Mouse (Mus musculus) ES-Bruce4 (cell line): ENCODE results near the gene Gse1. TPM values are rescaled to one million over a fixed set of nuclear protein-coding genes. Genes with fewer than 3 reads are reported as not detected.

Experiments
- H3K27ac ChIP-seq: 2 replicates; pipeline ENCODE4 v1.5.1; 2012; ENCODE audit warnings: low read length, inconsistent platforms; ENCODE audit not compliant: insufficient read depth
- H3K27me3 ChIP-seq: 2 replicates; pipeline ENCODE4 v1.6.1; 2012; ENCODE audit warnings: mild to moderate bottlenecking, low read length, inconsistent platforms; ENCODE audit not compliant: control insufficient read depth, poor library complexity, insufficient read depth, severe bottlenecking
- H3K36me3 ChIP-seq: 2 replicates; pipeline ENCODE4 v1.6.1; 2012; ENCODE audit warnings: inconsistent platforms, mild to moderate bottlenecking, low read length, moderate library complexity; ENCODE audit not compliant: control insufficient read depth, poor library complexity, insufficient read depth, severe bottlenecking
- H3K4me1 ChIP-seq: one replicate; pipeline ENCODE4 v1.8.1; 2011; ENCODE audit warnings: low read length; ENCODE audit not compliant: control insufficient read depth, insufficient read depth
- H3K4me3 ChIP-seq: 2 replicates; pipeline ENCODE4 v1.5.1; 2011; ENCODE audit warnings: low read depth, mild to moderate bottlenecking, low read length
- H3K9ac ChIP-seq: 2 replicates; pipeline ENCODE4 v1.6.1; 2012; ENCODE audit warnings: low read depth, mild to moderate bottlenecking, inconsistent platforms; ENCODE audit not compliant: poor library complexity, severe bottlenecking
- H3K9me3 ChIP-seq: replicated peaks from 2 replicates; pipeline ENCODE4 v1.6.1; 2012; ENCODE audit warnings: mild to moderate bottlenecking, low read length, inconsistent platforms; ENCODE audit not compliant: control insufficient read depth, poor library complexity, insufficient read depth, severe bottlenecking
- CTCF ChIP-seq: IDR thresholded peaks from one replicate; pipeline ENCODE4 v1.8.1; 2011; ENCODE audit warnings: low read depth, low read length
- EP300 ChIP-seq: IDR thresholded peaks from 2 replicates; pipeline ENCODE4 v1.6.1; 2011; ENCODE audit warnings: low read depth, low read length; ENCODE audit not compliant: insufficient read depth
- POLR2A ChIP-seq: IDR thresholded peaks from one replicate; pipeline ENCODE4 v1.8.1; 2011; ENCODE audit warnings: low read length; ENCODE audit not compliant: insufficient read depth
- polyA plus RNA-seq: library from polyadenylated mRNA; stranded (reverse); fragments of >200 nt; gene quantifications from 2 replicates; pipeline ENCODE4 v1.2.4, GENCODE M21; 2011; ENCODE audit warnings: low read depth; ENCODE audit not compliant: missing spikeins, insufficient read depth, insufficient read length

Gse1 gene
- polyA plus RNA-seq, 1 experiment, result 31.8 TPM

- Histone ChIP-seq H3K9ac (no peak overlapping the region), H3K27me3 (no peaks in the 10 kb centered on the region), H3K36me3 (no peaks in the 10 kb centered on the region), H3K9me3 (no peaks in the 10 kb centered on the region), H3K27ac (no peak overlapping the region), H3K4me1 (no peaks in the 10 kb centered on the region), H3K4me3 (no peak overlapping the region)
- TF ChIP-seq CTCF (no peak), EP300 (no peak), POLR2A (no peak)
Measured at GRCm38 (mm10) chr8:120382436-120383203, 154.4 kb downstream of the Gse1 start.

- Histone ChIP-seq H3K4me1 (no peaks in the 10 kb centered on the region), H3K36me3 (no peaks in the 10 kb centered on the region), H3K27me3 (no peaks in the 10 kb centered on the region), H3K9ac (no peak overlapping the region), H3K4me3 (no peak overlapping the region), H3K9me3 (no peaks in the 10 kb centered on the region), H3K27ac (no peak overlapping the region)
- TF ChIP-seq EP300 (no peak), CTCF (no peak), POLR2A (no peak)
Measured at GRCm38 (mm10) chr8:120383204-120383560, 154.9 kb downstream of the Gse1 start.

GRCm38 (mm10) chr8:120383713-120384112 is 155.5 kb downstream of the Gse1 start:
- Histone ChIP-seq H3K27me3 (no peaks in the 10 kb centered on the region), H3K9me3 (no peaks in the 10 kb centered on the region), H3K4me3 (no peak overlapping the region), H3K36me3 (no peaks in the 10 kb centered on the region), H3K4me1 (no peaks in the 10 kb centered on the region), H3K9ac (no peak overlapping the region), H3K27ac (no peak overlapping the region)
- no peak for TF ChIP-seq POLR2A
- TF ChIP-seq EP300, result 0 out of 2 replicates have a peak, but pooled peaks have one; percentile 45

GRCm38 (mm10) chr8:120384745-120385144 is 156.5 kb downstream of the Gse1 start:
- no peak for TF ChIP-seq EP300
- peak; percentile 56 for TF ChIP-seq CTCF
- Histone ChIP-seq H3K36me3 (no peaks in the 10 kb centered on the region), H3K4me3 (no peak overlapping the region), H3K9ac (no peak overlapping the region), H3K9me3 (no peaks in the 10 kb centered on the region), H3K27ac (no peak overlapping the region), H3K4me1 (no peaks in the 10 kb centered on the region), H3K27me3 (no peaks in the 10 kb centered on the region)

GRCm38 (mm10) chr8:120388246-120388645 is 160.0 kb downstream of the Gse1 start:
- Histone ChIP-seq H3K4me3 (no peak overlapping the region), H3K36me3 (no peaks in the 10 kb centered on the region), H3K9ac (no peak overlapping the region), H3K9me3 (no peaks in the 10 kb centered on the region), H3K27me3 (no peaks in the 10 kb centered on the region), H3K4me1 (no peaks in the 10 kb centered on the region), H3K27ac (no peak overlapping the region)
- TF ChIP-seq EP300, result no peak
- no peak for TF ChIP-seq CTCF
- TF ChIP-seq POLR2A, result no peak

- H3K4me1 ChIP-seq, result no peaks in the 10 kb centered on the region
- H3K4me3 ChIP-seq, result no peak overlapping the region
- TF ChIP-seq EP300 (no peak), CTCF (no peak)
- no peak overlapping the region for H3K27ac ChIP-seq
- H3K36me3 ChIP-seq, result no peaks in the 10 kb centered on the region
- H3K27me3 ChIP-seq, result no peaks in the 10 kb centered on the region
- H3K9ac ChIP-seq, result no peak overlapping the region
- H3K9me3 ChIP-seq, result no peaks in the 10 kb centered on the region
Measured at GRCm38 (mm10) chr8:120390598-120390997, 162.3 kb downstream of the Gse1 start.
